Mouse (Mus musculus): Measurements from ENCODE around the gene Clpb. TPM values are rescaled to one million over a fixed set of nuclear protein-coding genes. Genes with fewer than 3 reads are reported as not detected.

The Clpb gene
- polyA plus RNA-seq, 1 experiment from 2014 or later, result 48.0 TPM

- Histone ChIP-seq H3K4me3 (no peak overlapping the region), H3K4me2 (replicated peaks) (no peak overlapping the region), H3K36me3 (no peaks in the 10 kb centered on the region), H3K27me3 (no peaks in the 10 kb centered on the region), H3K4me1 (peaks cover 6% of the 10 kb centered on the region; the same call in 1 of the 2 replicates), H3K27ac (no peak overlapping the region), H3K9ac (no peak overlapping the region), H3K9me3 (no peaks in the 10 kb centered on the region)
- 91% methylated on average over 1 of the region's 1 CpGs for WGBS
- no peak for ATAC-seq (ENCODE audit: insufficient number of reproducible peaks, insufficient read depth, low FRiP score, low TSS enrichment)
Measured at GRCm38 (mm10) chr7:101735297-101735696, 71.9 kb downstream of the Clpb start.

- Histone ChIP-seq H3K36me3 (no peaks in the 10 kb centered on the region), H3K4me2 (replicated peaks) (no peak overlapping the region), H3K27ac (no peak overlapping the region), H3K27me3 (no peaks in the 10 kb centered on the region), H3K9ac (no peak overlapping the region), H3K4me3 (no peak overlapping the region), H3K9me3 (no peaks in the 10 kb centered on the region), H3K4me1 (peaks cover 10% of the 10 kb centered on the region; the same call in 1 of the 2 replicates)
- ATAC-seq (ENCODE audit: insufficient number of reproducible peaks, insufficient read depth, low FRiP score, low TSS enrichment), result no peak
- WGBS, result 87% methylated on average over 3 of the region's 3 CpGs
Measured at GRCm38 (mm10) chr7:101737735-101738134, 74.3 kb downstream of the Clpb start.

- H3K9ac ChIP-seq, result no peak overlapping the region
- WGBS, result 25% methylated on average over 1 of the region's 1 CpGs
- peaks cover 18% of the 10 kb centered on the region; the same call in 1 of the 2 replicates for H3K4me1 ChIP-seq
- no peaks in the 10 kb centered on the region for H3K9me3 ChIP-seq
- no peaks in the 10 kb centered on the region for H3K36me3 ChIP-seq
- ATAC-seq (ENCODE audit: insufficient number of reproducible peaks, insufficient read depth, low FRiP score, low TSS enrichment), result no peak
- no peak overlapping the region for H3K4me2 ChIP-seq (replicated peaks)
- H3K4me3 ChIP-seq, result no peak overlapping the region
- no peak overlapping the region for H3K27ac ChIP-seq
- H3K27me3 ChIP-seq, result no peaks in the 10 kb centered on the region
Measured at GRCm38 (mm10) chr7:101739602-101740001, 76.2 kb downstream of the Clpb start.

GRCm38 (mm10) chr7:101743487-101743886, 80.1 kb downstream of the Clpb start:
- Histone ChIP-seq H3K9ac (no peak overlapping the region), H3K36me3 (no peaks in the 10 kb centered on the region), H3K4me2 (replicated peaks) (no peak overlapping the region), H3K4me1 (peaks cover 18% of the 10 kb centered on the region; the same call in 1 of the 2 replicates), H3K27me3 (no peaks in the 10 kb centered on the region), H3K9me3 (no peaks in the 10 kb centered on the region), H3K4me3 (no peak overlapping the region), H3K27ac (no peak overlapping the region)
- no peak for ATAC-seq (ENCODE audit: insufficient number of reproducible peaks, insufficient read depth, low FRiP score, low TSS enrichment)
- WGBS, result 85% methylated on average over 4 of the region's 4 CpGs

- Histone ChIP-seq H3K4me1 (peaks cover 12% of the 10 kb centered on the region; the same call in 1 of the 2 replicates), H3K27me3 (no peaks in the 10 kb centered on the region), H3K4me3 (no peak overlapping the region), H3K36me3 (no peaks in the 10 kb centered on the region), H3K9me3 (no peaks in the 10 kb centered on the region), H3K4me2 (replicated peaks) (no peak overlapping the region), H3K9ac (no peak overlapping the region), H3K27ac (no peak overlapping the region)
- WGBS, result 75% methylated on average over 12 of the region's 12 CpGs
- ATAC-seq (ENCODE audit: insufficient number of reproducible peaks, insufficient read depth, low FRiP score, low TSS enrichment), result no peak
Measured at GRCm38 (mm10) chr7:101746559-101747334, 83.3 kb downstream of the Clpb start.

GRCm38 (mm10) chr7:101750268-101750667, 86.8 kb downstream of the Clpb start:
- no peak overlapping the region for H3K27ac ChIP-seq
- H3K4me3 ChIP-seq, result no peak overlapping the region
- H3K36me3 ChIP-seq, result 0 out of 2 replicates have a peak, but pooled peaks cover 13% of the 10 kb centered on the region
- H3K9me3 ChIP-seq, result no peaks in the 10 kb centered on the region
- H3K4me1 ChIP-seq, result no peaks in the 10 kb centered on the region
- 73% methylated on average over 2 of the region's 2 CpGs for WGBS
- no peaks in the 10 kb centered on the region for H3K27me3 ChIP-seq
- no peak overlapping the region for H3K4me2 ChIP-seq (replicated peaks)
- ATAC-seq (ENCODE audit: insufficient number of reproducible peaks, insufficient read depth, low FRiP score, low TSS enrichment), result no peak
- no peak overlapping the region for H3K9ac ChIP-seq

- H3K27me3 ChIP-seq, result no peaks in the 10 kb centered on the region
- 85% methylated on average over 3 of the region's 3 CpGs for WGBS
- H3K27ac ChIP-seq, result no peak overlapping the region
- H3K9me3 ChIP-seq, result no peaks in the 10 kb centered on the region
- no peak overlapping the region for H3K4me2 ChIP-seq (replicated peaks)
- ATAC-seq (ENCODE audit: insufficient number of reproducible peaks, insufficient read depth, low FRiP score, low TSS enrichment), result no peak
- no peak overlapping the region for H3K4me3 ChIP-seq
- H3K4me1 ChIP-seq, result no peaks in the 10 kb centered on the region
- 0 out of 2 replicates have a peak, but pooled peaks cover 13% of the 10 kb centered on the region for H3K36me3 ChIP-seq
- H3K9ac ChIP-seq, result no peak overlapping the region
Measured at GRCm38 (mm10) chr7:101752346-101752745, 88.9 kb downstream of the Clpb start.

- no peak for ATAC-seq (ENCODE audit: insufficient number of reproducible peaks, insufficient read depth, low FRiP score, low TSS enrichment)
- no peak overlapping the region for H3K4me3 ChIP-seq
- H3K36me3 ChIP-seq, result 0 out of 2 replicates have a peak, but pooled peaks cover 13% of the 10 kb centered on the region
- no peak overlapping the region for H3K27ac ChIP-seq
- H3K4me2 ChIP-seq (replicated peaks), result no peak overlapping the region
- no peak overlapping the region for H3K9ac ChIP-seq
- H3K9me3 ChIP-seq, result no peaks in the 10 kb centered on the region
- 93% methylated on average over 5 of the region's 5 CpGs for WGBS
- no peaks in the 10 kb centered on the region for H3K27me3 ChIP-seq
- H3K4me1 ChIP-seq, result no peaks in the 10 kb centered on the region
Measured at GRCm38 (mm10) chr7:101753492-101753891, 90.1 kb downstream of the Clpb start.

GRCm38 (mm10) chr7:101754416-101754815, 91.0 kb downstream of the Clpb start:
- ATAC-seq (ENCODE audit: insufficient number of reproducible peaks, insufficient read depth, low FRiP score, low TSS enrichment), result no peak
- Histone ChIP-seq H3K9me3 (no peaks in the 10 kb centered on the region), H3K27me3 (no peaks in the 10 kb centered on the region), H3K4me3 (no peak overlapping the region), H3K4me1 (no peaks in the 10 kb centered on the region), H3K9ac (no peak overlapping the region), H3K36me3 (0 out of 2 replicates have a peak, but pooled peaks cover 13% of the 10 kb centered on the region), H3K4me2 (replicated peaks) (no peak overlapping the region), H3K27ac (no peak overlapping the region)
- 80% methylated on average over 2 of the region's 2 CpGs for WGBS

GRCm38 (mm10) chr7:101755301-101755700, 91.9 kb downstream of the Clpb start:
- Histone ChIP-seq H3K4me3 (no peak overlapping the region), H3K9ac (no peak overlapping the region), H3K9me3 (no peaks in the 10 kb centered on the region), H3K36me3 (0 out of 2 replicates have a peak, but pooled peaks cover 13% of the 10 kb centered on the region), H3K27me3 (no peaks in the 10 kb centered on the region), H3K27ac (no peak overlapping the region), H3K4me1 (no peaks in the 10 kb centered on the region), H3K4me2 (replicated peaks) (no peak overlapping the region)
- WGBS, result 93% methylated on average over 6 of the region's 6 CpGs
- no peak for ATAC-seq (ENCODE audit: insufficient number of reproducible peaks, insufficient read depth, low FRiP score, low TSS enrichment)

GRCm38 (mm10) chr7:101761899-101762780, 98.7 kb downstream of the Clpb start:
- H3K27ac ChIP-seq, result no peak overlapping the region
- no peaks in the 10 kb centered on the region for H3K4me1 ChIP-seq
- no peaks in the 10 kb centered on the region for H3K36me3 ChIP-seq
- no peak overlapping the region for H3K9ac ChIP-seq
- H3K27me3 ChIP-seq, result no peaks in the 10 kb centered on the region
- H3K4me2 ChIP-seq (replicated peaks), result no peak overlapping the region
- no peaks in the 10 kb centered on the region for H3K9me3 ChIP-seq
- WGBS, result 89% methylated on average over 11 of the region's 11 CpGs
- no peak overlapping the region for H3K4me3 ChIP-seq
- ATAC-seq (ENCODE audit: insufficient number of reproducible peaks, insufficient read depth, low FRiP score, low TSS enrichment), result no peak
